Mouse (Mus musculus) urinary bladder, postnatal 36 days (tissue): Measurements from ENCODE around the gene Nadk2.
A peak's percentile ranks its signal among the peaks of the same experiment; 100 is the strongest.

Source experiments
- DNase-seq, 2 experiments: peaks; one replicate each; pipeline ENCODE4 v3.0.0; 2022; ENCODE audit warnings: low spot score in 2 of 2, mixed read lengths in 1 of 2

Gene Nadk2

DNA sequence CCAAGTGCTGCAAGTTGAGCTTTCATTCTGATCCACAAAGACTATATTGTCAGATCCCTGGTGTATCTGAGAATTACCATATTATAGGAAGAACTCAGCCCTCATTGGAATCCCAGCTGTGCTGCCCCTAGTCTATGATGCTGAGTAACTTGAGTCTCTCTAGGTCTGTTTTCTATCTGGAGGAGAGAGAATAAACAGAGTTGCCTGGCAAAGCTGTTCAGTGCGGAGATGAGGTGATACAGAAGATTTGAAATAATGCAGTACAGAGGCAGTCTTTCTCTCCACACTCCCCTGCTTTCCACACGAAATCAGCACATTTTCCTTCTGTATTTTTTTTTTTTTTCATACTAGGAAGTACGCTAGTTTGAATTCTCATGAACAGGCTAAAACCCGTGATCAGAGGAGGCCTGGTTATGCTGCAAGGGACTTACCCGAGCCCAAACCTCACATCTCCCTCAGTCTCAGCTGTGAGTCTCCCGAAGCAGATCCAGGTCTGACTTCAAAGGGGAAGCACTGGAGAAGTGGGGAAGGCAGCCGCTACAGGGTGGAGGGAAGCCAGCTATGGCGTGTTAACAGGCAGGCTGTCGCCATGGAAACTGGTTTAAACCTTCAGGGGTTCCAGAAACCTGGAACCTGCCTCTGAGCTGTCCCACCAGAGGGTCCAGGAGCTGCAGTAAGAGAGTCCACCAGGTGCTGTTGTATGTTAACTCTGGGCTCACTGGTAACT lies 59.9 kb downstream of the Nadk2 start:
- DNase-seq: no peak

DNA sequence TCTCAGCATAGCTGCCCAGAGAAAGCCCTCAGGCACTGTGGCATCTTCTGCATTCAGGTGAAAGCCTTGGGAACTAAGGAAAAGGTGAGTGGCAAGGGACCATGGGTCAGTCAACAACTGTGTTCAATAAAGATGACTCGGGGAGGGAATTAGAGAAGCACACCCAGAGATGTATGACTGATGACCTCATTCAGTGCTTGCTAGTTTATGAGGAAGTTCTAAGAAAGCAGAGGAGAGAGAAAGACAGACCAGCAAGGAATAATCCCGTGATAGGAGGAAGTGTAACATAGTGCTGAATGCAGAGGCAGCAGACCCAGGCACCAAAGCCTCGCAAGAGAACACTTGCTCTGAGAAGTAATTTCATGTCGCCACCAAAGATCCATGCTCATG lies 60.4 kb downstream of the Nadk2 start:
- no peak for DNase-seq

DNA sequence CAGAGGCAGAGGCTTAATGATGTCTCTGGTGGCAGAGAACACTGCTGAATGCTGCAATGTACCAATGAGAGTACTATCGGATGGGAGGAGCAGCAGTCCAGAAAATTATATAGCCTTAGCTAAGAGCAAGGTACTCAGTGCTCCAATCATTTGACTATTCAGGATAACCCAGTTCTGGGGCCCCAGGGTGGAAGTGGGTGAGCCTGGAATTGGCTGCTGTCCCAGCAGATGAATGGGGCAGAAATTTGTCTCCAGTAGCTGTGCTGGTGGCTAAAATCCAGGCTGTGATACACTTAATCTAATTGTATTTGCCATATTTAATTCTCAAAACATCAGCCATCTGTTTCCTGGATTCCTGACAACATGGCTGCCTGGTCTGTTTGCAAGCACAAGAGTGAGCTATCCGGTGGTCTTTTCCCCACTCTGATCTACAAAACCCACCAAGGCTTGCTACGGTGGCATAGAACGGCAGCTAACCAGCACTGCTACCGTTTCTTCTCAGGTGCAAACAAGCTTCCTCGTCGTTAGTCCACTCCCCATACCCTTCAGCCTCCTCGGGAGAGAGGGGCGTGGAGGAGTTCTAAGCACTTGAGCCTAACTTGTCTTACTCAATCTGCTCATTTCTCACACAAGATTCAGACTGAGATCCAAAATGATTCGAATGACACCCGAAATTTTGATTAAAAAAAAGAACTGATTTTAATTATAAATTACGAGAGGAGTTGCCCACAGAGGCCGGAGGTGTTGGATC lies 61.8 kb downstream of the Nadk2 start:
- no peak for DNase-seq

DNA sequence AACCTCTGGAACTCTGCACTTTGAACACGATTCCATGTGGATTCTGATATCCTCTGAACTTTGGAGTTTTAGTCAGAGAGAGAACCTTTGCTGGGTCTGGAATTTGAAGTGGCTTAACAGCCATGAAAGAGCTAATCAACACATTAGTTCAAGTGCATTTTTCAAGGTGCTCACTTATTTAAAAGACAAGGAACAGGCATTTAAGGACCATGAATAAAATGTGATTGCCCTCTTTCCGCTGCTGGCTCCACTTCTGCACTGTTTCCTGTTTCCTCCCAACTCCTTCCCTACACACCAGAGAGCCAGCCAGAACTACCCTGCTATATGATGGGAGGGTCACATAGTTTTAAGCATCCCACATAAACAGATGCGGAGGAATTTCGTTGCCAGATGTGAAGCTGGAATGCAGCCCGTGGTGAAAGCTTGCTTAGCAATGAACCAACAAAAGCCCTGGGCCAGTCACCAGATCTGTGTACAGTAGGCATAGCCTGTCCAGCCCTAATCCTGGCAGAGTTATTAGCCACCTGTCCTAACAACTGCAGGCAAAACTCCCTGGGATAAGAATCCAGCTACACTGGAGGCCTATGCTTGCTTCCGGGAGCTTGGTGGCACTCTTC lies 63.9 kb downstream of the Nadk2 start:
- no peak for DNase-seq

DNA sequence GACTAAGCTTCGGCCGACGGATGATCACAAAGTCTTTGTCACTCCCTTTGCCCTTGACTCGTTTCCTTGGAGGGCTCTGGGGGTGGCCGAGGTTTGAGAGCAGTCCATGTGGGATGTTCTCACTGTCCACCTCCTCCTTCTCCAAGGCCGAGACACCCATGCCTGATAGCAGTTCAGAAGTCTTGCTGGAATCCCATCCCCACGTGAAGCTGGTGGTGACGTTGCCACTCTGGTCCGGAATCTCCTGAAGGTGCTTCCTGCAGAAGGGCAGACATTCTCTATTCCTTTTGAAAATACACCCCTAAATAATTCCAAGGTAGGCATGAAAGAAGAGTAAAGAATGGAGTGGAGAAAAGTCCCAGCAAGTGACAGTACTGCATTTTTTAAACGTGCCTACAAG lies 68.4 kb downstream of the Nadk2 start:
- no peak for DNase-seq

DNA sequence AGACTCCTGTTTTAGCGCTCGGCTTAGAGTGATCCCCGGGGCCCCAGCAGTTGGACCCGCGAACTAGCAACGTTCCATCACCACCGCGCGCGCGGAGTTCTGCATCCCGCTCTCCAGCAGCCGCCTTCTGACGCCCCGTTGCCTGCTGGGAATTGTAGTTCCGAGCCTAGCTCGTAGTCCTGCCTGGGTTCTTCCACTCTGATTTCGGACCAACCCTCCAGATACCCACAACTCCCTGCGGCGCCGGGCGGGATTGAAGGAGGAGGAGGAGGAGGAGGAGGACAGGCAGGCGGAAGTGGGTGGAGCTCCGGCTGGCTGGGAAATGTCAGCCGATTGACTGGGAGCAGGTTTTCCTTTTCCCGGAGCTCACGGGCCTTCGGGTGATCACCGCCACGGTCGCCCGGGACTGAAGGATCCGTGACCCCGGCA lies 69.2 kb downstream of the Nadk2 start, which contains the start of gene Lmbrd2:
Gene Lmbrd2, plus strand, starts transcription at position 299 of the 429 bp plus-strand sequence.
- peak; percentile 94 to 97 for DNase-seq

DNA sequence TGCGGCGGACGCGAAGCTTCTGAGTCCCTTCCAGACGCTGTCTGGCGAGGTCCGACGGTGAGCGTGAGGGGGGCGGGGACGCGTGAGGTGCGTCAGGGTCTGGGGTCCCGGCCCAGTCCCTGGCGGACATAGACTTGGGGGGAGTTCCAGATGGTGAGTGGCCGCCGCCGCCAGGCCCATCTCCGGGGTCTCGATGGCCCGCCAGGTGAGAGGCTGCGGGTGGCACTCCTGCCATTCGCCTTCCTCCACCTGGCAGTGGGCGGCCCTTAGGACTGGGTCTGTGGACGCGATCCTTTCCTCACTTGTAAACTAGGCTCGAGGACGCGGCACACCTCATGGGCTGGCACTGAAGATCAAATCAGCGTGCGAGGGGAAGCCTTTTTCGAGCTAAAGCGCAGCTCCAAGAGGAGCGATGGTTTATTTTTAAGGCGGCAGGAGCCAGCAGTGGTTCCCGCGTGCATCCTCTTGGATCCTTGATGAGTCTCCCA lies 69.7 kb downstream of the Nadk2 start:
- peak; percentile 31 to 48 for DNase-seq

DNA sequence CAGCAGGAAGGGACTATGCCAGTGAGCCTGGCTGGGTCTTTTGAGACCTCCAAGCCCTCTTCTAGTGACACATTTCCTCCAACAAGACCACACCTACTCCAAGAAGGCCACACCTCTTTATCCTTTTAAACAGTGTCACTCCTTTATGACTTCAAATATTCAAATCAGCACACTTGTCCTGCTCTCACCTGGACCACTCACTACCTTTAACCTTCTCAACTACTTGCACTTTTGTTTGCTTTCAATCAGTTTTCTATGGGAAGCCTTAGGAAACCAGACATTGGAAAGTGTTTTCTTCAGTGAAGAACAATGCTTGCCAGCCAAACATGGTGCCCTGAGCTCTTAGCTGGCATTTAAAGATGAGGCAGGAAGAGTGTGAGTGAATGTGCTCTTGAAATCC lies 84.3 kb downstream of the Nadk2 start, which contains the start of gene Skp2:
Gene Skp2, minus strand, starts transcription at position 101 of the 400 bp plus-strand sequence.
- DNase-seq: no peak
